Mouse (Mus musculus): ENCODE measurements at regions not wholly inside any gene's neighbourhood (a gene's known extent, or its start where the extent isn't known, plus 50 kb on each side); places are given as distances from the start of the nearest gene placed in this dataset.

DNA sequence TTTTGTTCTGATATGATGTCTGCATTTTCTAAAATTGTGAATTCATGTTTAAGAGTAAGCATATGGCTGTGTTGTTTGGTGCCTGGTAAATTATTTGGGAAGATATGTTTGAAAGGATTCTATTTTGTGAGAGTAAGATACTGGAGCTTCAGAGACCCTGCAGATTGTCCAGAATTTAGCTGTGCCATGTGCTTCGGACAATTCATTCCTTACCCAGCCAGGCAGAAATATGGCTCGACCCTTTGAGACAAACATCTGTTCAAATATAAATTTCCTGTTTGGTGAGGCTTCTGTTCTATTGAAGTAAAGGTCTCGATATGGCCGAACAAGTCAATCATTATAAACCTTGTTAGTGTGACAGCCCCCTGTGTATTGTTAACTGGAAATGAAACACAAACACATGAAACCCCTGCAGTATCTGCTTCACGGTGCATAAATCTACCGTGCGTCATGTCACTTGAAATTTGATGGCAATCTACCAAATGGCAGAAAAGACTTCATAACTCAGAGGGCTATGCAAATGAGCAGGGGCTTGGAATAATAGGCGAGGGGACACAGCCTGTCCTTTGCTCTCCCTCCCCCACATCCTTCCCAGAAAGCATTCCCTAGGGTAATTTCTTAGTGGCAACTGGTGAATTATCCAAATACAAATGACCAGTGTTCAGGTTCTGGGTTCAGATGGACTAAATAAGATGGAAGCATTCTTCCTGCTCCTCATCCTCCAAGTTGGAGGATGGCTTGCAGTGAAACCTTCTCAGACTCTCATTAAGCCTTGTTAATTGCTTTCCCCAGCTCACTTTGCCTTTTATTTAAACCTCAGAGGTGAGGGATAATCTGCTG lies 61.8 kb downstream of the Adcyap1 start:
- Histone ChIP-seq H3K27me3 (ENCODE audit: insufficient read depth, poor library complexity, severe bottlenecking) (no peaks in the 10 kb centered on the region), H3K36me3 (no peaks in the 10 kb centered on the region), H3K4me1 (replicated peaks) (peaks cover 18% of the 10 kb centered on the region), H3K4me3 (no peak overlapping the region), H3K27ac (0 out of 2 replicates have a peak overlapping the region, but pooled peaks have one; percentile 69), H3K9me3 (no peaks in the 10 kb centered on the region)
- peak; percentile 15 for DNase-seq (ENCODE audit: low spot score)
- 34% methylated on average over 8 of the region's 8 CpGs for WGBS

DNA sequence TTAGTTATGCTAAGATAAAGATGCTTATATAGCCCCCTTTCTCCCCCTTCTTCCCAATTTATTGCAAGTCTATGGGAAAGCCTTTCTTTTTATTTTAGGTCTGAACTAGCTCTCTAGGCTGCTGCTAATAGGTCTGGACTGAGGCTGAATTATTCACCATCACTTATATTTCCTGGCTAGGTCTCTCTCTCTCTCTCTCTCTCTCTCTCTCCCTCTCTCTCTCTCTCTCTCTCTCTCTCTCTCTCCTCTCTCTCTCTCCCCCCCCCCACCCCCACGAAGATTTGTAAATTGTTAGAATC lies 62.3 kb downstream of the Adcyap1 start:
- Histone ChIP-seq H3K36me3 (no peaks in the 10 kb centered on the region), H3K9me3 (no peaks in the 10 kb centered on the region), H3K27ac (peak overlapping the region; percentile 69), H3K4me3 (no peak overlapping the region), H3K27me3 (ENCODE audit: insufficient read depth, poor library complexity, severe bottlenecking) (no peaks in the 10 kb centered on the region), H3K4me1 (replicated peaks) (peaks cover 18% of the 10 kb centered on the region)
- DNase-seq (ENCODE audit: low spot score) = no peak
- 62% methylated on average over 1 of the region's 1 CpGs for WGBS

- no peaks in the 10 kb centered on the region for H3K36me3 ChIP-seq
- peak; percentile 23 for DNase-seq (ENCODE audit: low spot score)
- no peak overlapping the region for H3K27ac ChIP-seq
- WGBS = 14% methylated on average over 1 of the region's 1 CpGs
- H3K27me3 ChIP-seq (ENCODE audit: insufficient read depth, poor library complexity, severe bottlenecking) = peaks cover 36% of the 10 kb centered on the region
- H3K9me3 ChIP-seq = no peaks in the 10 kb centered on the region
- H3K4me1 ChIP-seq (replicated peaks) = no peaks in the 10 kb centered on the region
- H3K4me3 ChIP-seq = no peak overlapping the region
Observed at GRCm38 (mm10) chr17:93306121-93306520, 107.3 kb downstream of the Adcyap1 start.

DNA sequence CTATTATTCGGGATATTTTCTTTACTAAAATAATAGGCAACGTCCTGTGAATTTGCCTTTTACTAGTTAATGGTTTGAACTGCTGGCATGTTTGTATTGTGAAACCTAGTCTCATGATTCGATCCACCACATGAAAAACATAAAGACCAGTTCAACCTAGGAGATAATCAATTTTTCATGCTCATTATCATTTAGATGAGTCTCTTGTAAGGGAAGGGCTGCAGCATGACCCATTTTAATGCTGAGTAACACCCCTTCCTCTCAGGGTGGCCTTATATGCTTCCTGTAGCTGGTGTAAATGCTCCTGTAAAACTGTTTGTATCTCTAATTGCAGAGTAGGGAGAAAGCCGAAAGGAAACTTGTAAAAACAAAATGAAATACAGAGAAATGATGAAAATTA lies 113.3 kb downstream of the Adcyap1 start:
- Histone ChIP-seq H3K36me3 (no peaks in the 10 kb centered on the region), H3K4me1 (replicated peaks) (peaks cover 30% of the 10 kb centered on the region), H3K27me3 (ENCODE audit: insufficient read depth, poor library complexity, severe bottlenecking) (peaks cover 71% of the 10 kb centered on the region), H3K9me3 (no peaks in the 10 kb centered on the region), H3K4me3 (no peak overlapping the region), H3K27ac (no peak overlapping the region)
- 29% methylated on average over 4 of the region's 4 CpGs for WGBS
- DNase-seq (ENCODE audit: low spot score) = no peak

DNA sequence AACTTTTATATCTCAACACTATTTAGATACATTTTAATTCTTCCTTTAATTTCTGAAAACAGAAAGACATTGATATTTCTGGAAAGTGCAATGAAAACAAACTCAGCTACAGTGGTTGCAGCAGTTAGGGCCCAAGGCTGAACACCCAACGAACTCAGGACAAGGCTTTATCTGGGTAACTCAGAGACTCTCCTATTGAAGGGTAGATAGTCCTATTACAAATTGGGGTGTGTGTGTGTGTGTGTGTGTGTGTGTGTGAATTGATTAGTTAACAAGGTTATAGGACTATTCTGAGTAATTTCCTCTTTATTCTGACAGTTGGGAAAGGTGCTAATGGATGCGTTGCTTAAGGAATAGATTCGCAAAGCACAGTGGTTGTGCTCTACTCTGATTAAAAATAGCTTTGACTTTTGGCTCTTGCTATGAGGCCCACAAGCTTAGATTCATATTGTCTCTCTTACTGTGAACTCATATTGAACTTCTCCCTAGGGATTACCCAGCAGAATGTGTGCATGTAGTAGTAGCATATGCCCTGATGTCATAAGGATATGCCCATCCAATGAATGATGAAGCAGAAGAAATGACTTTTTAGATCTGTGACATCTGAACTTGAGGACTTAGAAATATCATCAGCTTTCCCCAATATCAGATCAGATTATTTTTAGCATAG lies 114.0 kb downstream of the Adcyap1 start:
- Histone ChIP-seq H3K9me3 (no peaks in the 10 kb centered on the region), H3K36me3 (no peaks in the 10 kb centered on the region), H3K27me3 (ENCODE audit: insufficient read depth, poor library complexity, severe bottlenecking) (peaks cover 66% of the 10 kb centered on the region), H3K4me3 (no peak overlapping the region), H3K27ac (no peak overlapping the region), H3K4me1 (replicated peaks) (peaks cover 30% of the 10 kb centered on the region)
- peak; percentile 3 for DNase-seq (ENCODE audit: low spot score)
- WGBS = 60% methylated on average over 3 of the region's 3 CpGs

- Histone ChIP-seq H3K9me3 (no peaks in the 10 kb centered on the region), H3K27me3 (ENCODE audit: insufficient read depth, poor library complexity, severe bottlenecking) (peaks cover 61% of the 10 kb centered on the region), H3K4me1 (replicated peaks) (peaks cover 30% of the 10 kb centered on the region), H3K36me3 (no peaks in the 10 kb centered on the region), H3K27ac (no peak overlapping the region), H3K4me3 (no peak overlapping the region)
- WGBS = 37% methylated on average over 2 of the region's 2 CpGs
- peak; percentile 4 for DNase-seq (ENCODE audit: low spot score)
Observed at GRCm38 (mm10) chr17:93313310-93313688, 114.5 kb downstream of the Adcyap1 start.

- H3K36me3 ChIP-seq = no peaks in the 10 kb centered on the region
- peaks cover 30% of the 10 kb centered on the region for H3K4me1 ChIP-seq (replicated peaks)
- no peak overlapping the region for H3K4me3 ChIP-seq
- H3K9me3 ChIP-seq = no peaks in the 10 kb centered on the region; the same call in 1 of the 2 replicates
- no peak for DNase-seq (ENCODE audit: low spot score)
- H3K27me3 ChIP-seq (ENCODE audit: insufficient read depth, poor library complexity, severe bottlenecking) = peaks cover 54% of the 10 kb centered on the region
- WGBS = 62% methylated on average over 3 of the region's 3 CpGs
- H3K27ac ChIP-seq = no peak overlapping the region
Observed at GRCm38 (mm10) chr17:93314144-93314543, 115.3 kb downstream of the Adcyap1 start.

- H3K9me3 ChIP-seq = no peaks in the 10 kb centered on the region; the same call in 1 of the 2 replicates
- 78% methylated on average over 4 of the region's 4 CpGs for WGBS
- H3K36me3 ChIP-seq = no peaks in the 10 kb centered on the region
- no peak overlapping the region for H3K27ac ChIP-seq
- H3K27me3 ChIP-seq (ENCODE audit: insufficient read depth, poor library complexity, severe bottlenecking) = peaks cover 5% of the 10 kb centered on the region
- no peak for DNase-seq (ENCODE audit: low spot score)
- no peak overlapping the region for H3K4me3 ChIP-seq
- H3K4me1 ChIP-seq (replicated peaks) = no peaks in the 10 kb centered on the region
Observed at GRCm38 (mm10) chr17:93321482-93321881, 122.7 kb downstream of the Adcyap1 start.

- Histone ChIP-seq H3K27ac (no peak overlapping the region), H3K4me3 (no peak overlapping the region), H3K27me3 (ENCODE audit: insufficient read depth, poor library complexity, severe bottlenecking) (no peaks in the 10 kb centered on the region), H3K4me1 (replicated peaks) (no peaks in the 10 kb centered on the region), H3K9me3 (no peaks in the 10 kb centered on the region), H3K36me3 (no peaks in the 10 kb centered on the region)
- WGBS = 97% methylated on average over 1 of the region's 1 CpGs
- DNase-seq (ENCODE audit: low spot score) = no peak
Observed at GRCm38 (mm10) chr17:93337576-93337975, 138.8 kb downstream of the Adcyap1 start.

DNA sequence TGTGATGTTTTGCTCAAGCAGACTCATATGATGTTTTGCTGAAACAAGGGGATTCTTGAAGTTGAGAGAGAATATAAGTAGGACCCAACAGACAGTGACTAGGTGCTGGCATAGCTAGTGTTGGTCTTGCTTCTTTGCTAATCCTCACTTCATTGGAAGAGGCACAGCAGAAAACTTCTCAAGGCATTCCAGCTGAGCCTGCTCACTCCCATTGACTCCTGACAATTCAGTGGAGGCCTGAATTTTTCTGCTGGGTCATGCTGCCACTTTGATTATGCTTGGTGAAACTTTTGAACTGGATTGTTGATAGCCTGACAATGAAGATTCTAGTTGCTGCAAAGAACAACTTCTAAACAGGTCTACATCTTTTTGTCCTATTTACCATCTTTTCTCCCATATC lies 156.4 kb downstream of the Adcyap1 start:
- H3K36me3 ChIP-seq = no peaks in the 10 kb centered on the region
- H3K4me3 ChIP-seq = no peak overlapping the region
- no peaks in the 10 kb centered on the region for H3K4me1 ChIP-seq (replicated peaks)
- DNase-seq (ENCODE audit: low spot score) = no peak
- H3K27ac ChIP-seq = no peak overlapping the region
- no peaks in the 10 kb centered on the region for H3K9me3 ChIP-seq
- H3K27me3 ChIP-seq (ENCODE audit: insufficient read depth, poor library complexity, severe bottlenecking) = no peaks in the 10 kb centered on the region

DNA sequence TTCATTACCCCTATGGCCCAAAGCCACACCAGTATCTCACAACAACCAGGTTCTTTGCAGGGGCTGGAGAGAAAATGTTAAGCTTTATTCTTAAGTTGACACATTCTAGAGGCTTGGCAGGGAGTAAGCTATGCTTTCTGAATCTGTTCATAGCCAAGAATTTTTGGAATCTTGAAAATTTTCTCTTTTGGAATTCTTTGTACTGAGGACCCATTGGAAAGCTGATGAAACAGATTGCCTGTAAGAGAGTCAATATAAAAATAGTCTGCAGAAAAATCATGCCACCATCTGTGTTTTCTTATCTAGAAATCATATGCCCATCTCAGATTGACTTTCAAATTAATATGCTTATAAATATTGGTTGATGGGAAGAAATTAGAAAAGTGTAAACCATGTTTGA lies 164.1 kb downstream of the Adcyap1 start:
- Histone ChIP-seq H3K36me3 (no peaks in the 10 kb centered on the region), H3K4me3 (no peak overlapping the region), H3K4me1 (replicated peaks) (no peaks in the 10 kb centered on the region), H3K9me3 (no peaks in the 10 kb centered on the region), H3K27me3 (ENCODE audit: insufficient read depth, poor library complexity, severe bottlenecking) (no peaks in the 10 kb centered on the region), H3K27ac (no peak overlapping the region)
- no peak for DNase-seq (ENCODE audit: low spot score)

- DNase-seq (ENCODE audit: low spot score) = no peak
- Histone ChIP-seq H3K4me1 (replicated peaks) (no peaks in the 10 kb centered on the region), H3K9me3 (no peaks in the 10 kb centered on the region), H3K36me3 (no peaks in the 10 kb centered on the region), H3K27me3 (ENCODE audit: insufficient read depth, poor library complexity, severe bottlenecking) (no peaks in the 10 kb centered on the region), H3K27ac (no peak overlapping the region), H3K4me3 (no peak overlapping the region)
Observed at GRCm38 (mm10) chr17:93377453-93378091, 178.8 kb downstream of the Adcyap1 start.

DNA sequence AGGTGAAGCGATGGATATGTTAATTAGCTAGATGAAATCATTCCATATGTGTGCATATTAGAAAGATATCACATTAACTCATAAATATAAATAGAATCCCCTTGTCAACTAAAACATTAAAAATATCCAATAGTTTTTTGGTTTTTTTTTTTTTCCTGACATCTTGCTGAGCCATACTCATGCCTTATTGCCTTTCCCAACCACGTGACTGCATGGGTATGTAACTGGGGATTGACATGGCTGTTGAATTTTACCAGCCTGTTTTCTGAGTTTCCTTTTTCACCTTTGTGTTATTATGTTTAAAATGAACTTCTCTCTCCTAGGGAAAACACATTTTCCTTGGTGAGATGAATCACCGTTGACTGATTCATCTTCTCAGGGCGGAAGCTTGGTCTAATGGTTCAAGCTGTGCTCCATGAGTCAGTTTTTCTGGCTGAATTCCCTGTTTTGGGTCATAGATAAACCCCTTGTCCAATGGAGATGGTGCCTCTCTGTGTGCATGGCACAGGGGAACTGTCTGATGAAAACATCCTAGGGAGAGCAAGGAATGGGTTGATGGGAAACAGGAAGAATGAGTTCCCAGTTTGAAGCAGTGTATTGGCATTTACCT lies 181.1 kb downstream of the Adcyap1 start:
- Histone ChIP-seq H3K4me1 (replicated peaks) (no peaks in the 10 kb centered on the region), H3K36me3 (no peaks in the 10 kb centered on the region), H3K27me3 (ENCODE audit: insufficient read depth, poor library complexity, severe bottlenecking) (no peaks in the 10 kb centered on the region), H3K9me3 (no peaks in the 10 kb centered on the region), H3K4me3 (no peak overlapping the region), H3K27ac (no peak overlapping the region)
- WGBS = 94% methylated on average over 4 of the region's 4 CpGs
- no peak for DNase-seq (ENCODE audit: low spot score)

All from hindbrain, embryonic 10.5 days (tissue).